Mouse (Mus musculus): Measurements from ENCODE around the gene 6030452D12Rik. TPM values are rescaled to one million over a fixed set of nuclear protein-coding genes. Genes with fewer than 3 reads are reported as not detected.

Gene 6030452D12Rik
- total RNA-seq, 1 experiment: not detected

DNA sequence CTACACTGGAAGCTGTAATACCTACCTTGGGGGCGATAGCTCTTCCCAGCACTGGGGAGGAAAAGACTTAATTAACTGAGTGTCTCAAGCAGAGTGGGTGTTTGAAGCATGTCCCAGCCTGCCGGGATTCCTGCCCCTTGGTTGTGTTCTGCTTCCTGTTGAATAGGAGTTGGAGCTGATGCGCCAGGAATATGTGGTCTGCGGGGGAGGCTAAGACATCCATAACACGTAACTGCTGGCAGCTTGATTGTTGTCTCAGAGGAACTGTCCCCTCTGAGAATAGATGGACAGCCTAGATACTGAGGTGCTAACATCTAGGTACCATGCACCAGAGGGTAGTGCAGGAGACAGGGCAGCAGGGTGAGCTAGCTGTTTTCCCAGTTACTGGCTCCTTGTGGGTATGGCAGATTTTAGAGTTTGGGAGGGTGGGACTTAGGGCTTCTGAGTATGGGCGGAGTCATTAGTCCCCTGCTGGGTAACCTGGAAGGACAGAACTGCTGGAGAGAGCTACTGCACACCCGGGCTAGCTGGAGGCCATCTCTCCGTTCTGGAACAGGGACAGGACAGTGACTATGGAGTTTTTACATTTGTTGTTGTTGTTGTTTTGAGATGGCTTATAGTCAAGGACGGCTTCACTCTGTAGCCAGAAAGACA lies 28.4 kb downstream of the 6030452D12Rik start:
- no peaks in the 10 kb centered on the region for H3K9me3 ChIP-seq (ENCODE audit: control insufficient read depth, insufficient read depth, low read depth, low read length)
- no peak for DNase-seq (ENCODE audit: low read depth, low spot score)
- H3K36me3 ChIP-seq (ENCODE audit: control insufficient read depth, insufficient read depth, low read length, poor library complexity, severe bottlenecking): peaks cover 9% of the 10 kb centered on the region; the same call in 1 of the 2 replicates
- H3K27ac ChIP-seq (ENCODE audit: insufficient read depth, low read depth, low read length, poor library complexity, severe bottlenecking): no peak overlapping the region
- TF ChIP-seq MAFK (IDR thresholded peaks at IDR 0.05; ENCODE audit: insufficient read depth, low read depth, low read length) (no peak), CHD2 (IDR thresholded peaks at IDR 0.05; ENCODE audit: low read depth, low read length) (no peak), ZNF384 (IDR thresholded peaks at IDR 0.05; ENCODE audit: low read depth, low read length) (no peak), ZC3H11A (IDR thresholded peaks at IDR 0.05; ENCODE audit: borderline replicate concordance, low read depth, low read length) (no peak), HCFC1 (IDR thresholded peaks at IDR 0.05; ENCODE audit: borderline replicate concordance, insufficient read depth, low read length) (no peak)
- no peak overlapping the region for H3K9ac ChIP-seq (ENCODE audit: insufficient read depth, low read depth, low read length, poor library complexity, severe bottlenecking)
- H3K4me3 ChIP-seq (ENCODE audit: insufficient read depth in 1 of 2, low read depth in 1 of 2, low read length in 2 of 2, poor library complexity in 1 of 2, severe bottlenecking in 1 of 2): no peak overlapping the region
- in situ Hi-C loops (cut with MboI; ENCODE audit: low sequenced_read_pairs in 2 of 2, unreplicated experiment in 2 of 2): loop anchor here (5.0 to 25.0 kb wide), 2 partner anchors 96 to 116 kb away; partner anchors contain the start of gene Zfp90 (in 1 of the 2)
- peaks cover 0 to 12% of the 10 kb centered on the region in 2 experiments; a peak in 2 of 4 replicates for H3K4me1 ChIP-seq (ENCODE audit: control insufficient read depth in 2 of 2, insufficient read depth in 2 of 2, low read length in 2 of 2, poor library complexity in 1 of 2)

DNA sequence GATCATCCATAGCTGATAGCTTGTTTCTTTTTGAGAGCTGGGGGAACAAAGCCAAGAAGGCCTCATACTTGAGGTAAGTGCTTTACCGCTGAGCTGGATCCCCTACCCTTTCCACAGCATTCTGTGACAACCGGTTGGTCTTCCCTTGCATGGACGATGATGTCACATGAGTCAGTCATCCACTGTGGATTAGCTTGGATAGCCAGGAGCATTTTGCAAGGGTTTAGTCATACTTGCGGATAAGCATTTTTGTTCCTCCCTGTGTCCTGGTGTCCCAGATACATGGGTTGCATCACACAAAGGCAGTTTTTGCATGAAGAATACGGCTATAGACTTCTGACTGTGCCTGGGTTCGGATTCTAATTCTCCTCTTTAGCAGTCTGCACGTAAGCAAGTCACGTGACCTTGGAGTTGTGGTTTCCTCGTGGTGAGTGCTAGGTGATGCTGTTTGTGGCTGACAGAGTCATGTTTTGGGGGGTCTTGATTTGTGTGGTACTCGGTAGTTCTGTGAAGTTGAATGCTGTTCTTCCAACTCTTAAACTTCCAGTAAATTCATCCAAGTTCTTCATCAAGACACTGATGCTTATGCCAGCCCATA lies 29.7 kb downstream of the 6030452D12Rik start:
- in situ Hi-C loops (cut with MboI; ENCODE audit: low sequenced_read_pairs in 2 of 2, unreplicated experiment in 2 of 2): loop anchor here (5.0 to 25.0 kb wide), 2 partner anchors 98 to 118 kb away; partner anchors contain the start of gene Zfp90 (in 1 of the 2)
- H3K9ac ChIP-seq (ENCODE audit: insufficient read depth, low read depth, low read length, poor library complexity, severe bottlenecking): no peak overlapping the region
- DNase-seq (ENCODE audit: low read depth, low spot score): no peak
- H3K27ac ChIP-seq (ENCODE audit: insufficient read depth, low read depth, low read length, poor library complexity, severe bottlenecking): no peak overlapping the region
- H3K4me1 ChIP-seq (ENCODE audit: control insufficient read depth in 2 of 2, insufficient read depth in 2 of 2, low read length in 2 of 2, poor library complexity in 1 of 2): peaks cover 0 to 12% of the 10 kb centered on the region in 2 experiments; a peak in 2 of 4 replicates
- no peaks in the 10 kb centered on the region for H3K9me3 ChIP-seq (ENCODE audit: control insufficient read depth, insufficient read depth, low read depth, low read length)
- TF ChIP-seq HCFC1 (IDR thresholded peaks at IDR 0.05; ENCODE audit: borderline replicate concordance, insufficient read depth, low read length) (no peak), MAFK (IDR thresholded peaks at IDR 0.05; ENCODE audit: insufficient read depth, low read depth, low read length) (no peak), ZNF384 (IDR thresholded peaks at IDR 0.05; ENCODE audit: low read depth, low read length) (no peak), ZC3H11A (IDR thresholded peaks at IDR 0.05; ENCODE audit: borderline replicate concordance, low read depth, low read length) (no peak), CHD2 (IDR thresholded peaks at IDR 0.05; ENCODE audit: low read depth, low read length) (no peak)
- H3K36me3 ChIP-seq (ENCODE audit: control insufficient read depth, insufficient read depth, low read length, poor library complexity, severe bottlenecking): peaks cover 5% of the 10 kb centered on the region; the same call in 1 of the 2 replicates
- no peak overlapping the region for H3K4me3 ChIP-seq (ENCODE audit: insufficient read depth in 1 of 2, low read depth in 1 of 2, low read length in 2 of 2, poor library complexity in 1 of 2, severe bottlenecking in 1 of 2)

DNA sequence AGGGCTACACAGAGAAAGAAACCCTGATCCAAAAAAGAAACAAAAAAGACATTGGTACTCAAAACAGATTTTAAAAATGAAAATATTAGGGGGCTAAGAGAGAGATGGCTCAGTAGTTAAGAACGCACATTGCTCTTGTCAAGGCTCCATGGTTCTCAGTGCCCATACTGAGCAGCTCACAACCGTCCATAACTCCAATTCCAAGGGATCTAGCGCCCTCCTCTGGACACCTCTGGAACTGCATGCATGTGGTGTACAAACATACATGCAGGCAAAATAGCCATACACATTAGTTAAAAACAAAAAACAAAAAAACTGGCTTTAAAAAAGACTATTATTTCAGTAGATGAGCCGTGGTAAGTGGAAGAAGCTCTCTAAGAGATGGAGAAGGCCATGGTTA lies 30.2 kb downstream of the 6030452D12Rik start:
- peaks cover 0 to 12% of the 10 kb centered on the region in 2 experiments; a peak in 2 of 4 replicates for H3K4me1 ChIP-seq (ENCODE audit: control insufficient read depth in 2 of 2, insufficient read depth in 2 of 2, low read length in 2 of 2, poor library complexity in 1 of 2)
- in situ Hi-C loops (cut with MboI; ENCODE audit: low sequenced_read_pairs in 2 of 2, unreplicated experiment in 2 of 2): loop anchor here in 1 of 2 experiments (25.0 kb wide), 1 partner anchor 118 kb away; the partner anchor contains the start of gene Zfp90
- DNase-seq (ENCODE audit: low read depth, low spot score): no peak
- peaks cover 4% of the 10 kb centered on the region; the same call in 1 of the 2 replicates for H3K36me3 ChIP-seq (ENCODE audit: control insufficient read depth, insufficient read depth, low read length, poor library complexity, severe bottlenecking)
- H3K27ac ChIP-seq (ENCODE audit: insufficient read depth, low read depth, low read length, poor library complexity, severe bottlenecking): no peak overlapping the region
- TF ChIP-seq HCFC1 (IDR thresholded peaks at IDR 0.05; ENCODE audit: borderline replicate concordance, insufficient read depth, low read length) (no peak), ZC3H11A (IDR thresholded peaks at IDR 0.05; ENCODE audit: borderline replicate concordance, low read depth, low read length) (peak; percentile 86), MAFK (IDR thresholded peaks at IDR 0.05; ENCODE audit: insufficient read depth, low read depth, low read length) (no peak)
- no peak overlapping the region for H3K9ac ChIP-seq (ENCODE audit: insufficient read depth, low read depth, low read length, poor library complexity, severe bottlenecking)
- H3K9me3 ChIP-seq (ENCODE audit: control insufficient read depth, insufficient read depth, low read depth, low read length): no peaks in the 10 kb centered on the region
- H3K4me3 ChIP-seq (ENCODE audit: insufficient read depth in 1 of 2, low read depth in 1 of 2, low read length in 2 of 2, poor library complexity in 1 of 2, severe bottlenecking in 1 of 2): no peak overlapping the region

DNA sequence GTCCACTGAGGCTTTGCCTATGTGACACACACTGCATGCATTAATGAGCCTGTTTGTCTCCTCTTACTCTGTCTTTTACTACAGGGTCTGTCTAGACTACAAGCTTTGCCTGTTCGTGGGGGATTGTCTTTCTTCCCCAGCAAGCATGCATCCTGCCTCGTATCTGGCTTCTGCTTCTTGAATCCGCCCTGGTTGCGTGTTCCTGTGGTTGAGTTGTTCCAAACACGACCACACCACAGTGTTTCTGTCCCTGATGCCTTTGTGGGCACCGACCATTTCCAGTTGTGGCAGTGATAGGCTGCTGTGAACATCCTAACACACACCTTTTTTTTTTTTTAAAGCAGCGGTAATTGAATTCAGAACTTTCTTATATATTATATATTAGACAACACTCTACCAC lies 33.4 kb downstream of the 6030452D12Rik start:
- peaks cover 16% of the 10 kb centered on the region; the same call in 1 of the 2 replicates for H3K36me3 ChIP-seq (ENCODE audit: control insufficient read depth, insufficient read depth, low read length, poor library complexity, severe bottlenecking)

More for the DNA sequence above, 33.4 kb downstream of the 6030452D12Rik start:
- no peak overlapping the region for H3K4me3 ChIP-seq (ENCODE audit: insufficient read depth in 1 of 2, low read depth in 1 of 2, low read length in 2 of 2, poor library complexity in 1 of 2, severe bottlenecking in 1 of 2)
- no peak for DNase-seq (ENCODE audit: low read depth, low spot score)
- no peaks in the 10 kb centered on the region for H3K9me3 ChIP-seq (ENCODE audit: control insufficient read depth, insufficient read depth, low read depth, low read length)
- H3K9ac ChIP-seq (ENCODE audit: insufficient read depth, low read depth, low read length, poor library complexity, severe bottlenecking): no peak overlapping the region
- H3K27ac ChIP-seq (ENCODE audit: insufficient read depth, low read depth, low read length, poor library complexity, severe bottlenecking): no peak overlapping the region
- peaks cover 0 to 4% of the 10 kb centered on the region in 2 experiments; a peak in 2 of 4 replicates for H3K4me1 ChIP-seq (ENCODE audit: control insufficient read depth in 2 of 2, insufficient read depth in 2 of 2, low read length in 2 of 2, poor library complexity in 1 of 2)
- TF ChIP-seq ZNF384 (IDR thresholded peaks at IDR 0.05; ENCODE audit: low read depth, low read length): no peak
- TF ChIP-seq HCFC1 (IDR thresholded peaks at IDR 0.05; ENCODE audit: borderline replicate concordance, insufficient read depth, low read length): no peak
- no peak for TF ChIP-seq MAFK (IDR thresholded peaks at IDR 0.05; ENCODE audit: insufficient read depth, low read depth, low read length)
- no peak for TF ChIP-seq CHD2 (IDR thresholded peaks at IDR 0.05; ENCODE audit: low read depth, low read length)
- TF ChIP-seq ZC3H11A (IDR thresholded peaks at IDR 0.05; ENCODE audit: borderline replicate concordance, low read depth, low read length): no peak
- in situ Hi-C loops (cut with MboI; ENCODE audit: low sequenced_read_pairs in 2 of 2, unreplicated experiment in 2 of 2): loop anchor here in 1 of 2 experiments (25.0 kb wide), 1 partner anchor 121 kb away; the partner anchor contains the start of gene Zfp90

Measured in ES-E14 (cell line).